Mouse (Mus musculus) lung, adult 2 months (tissue): ENCODE results near the gene Fam126a.

ENCODE experiments used
- CTCF ChIP-seq: fragments of 200-500 bp; IDR thresholded peaks from 2 replicates; pipeline ENCODE4 v1.5.1; 2011; ENCODE audit warnings: mild to moderate bottlenecking, low read length, control low read depth; ENCODE audit not compliant: insufficient read depth
- POLR2A ChIP-seq: fragments of 200-500 bp; IDR thresholded peaks from 2 replicates; pipeline ENCODE4 v1.6.1; 2011; ENCODE audit warnings: low read depth, mild to moderate bottlenecking, control low read depth, low read length, borderline replicate concordance; ENCODE audit errors: extremely low read depth

DNA sequence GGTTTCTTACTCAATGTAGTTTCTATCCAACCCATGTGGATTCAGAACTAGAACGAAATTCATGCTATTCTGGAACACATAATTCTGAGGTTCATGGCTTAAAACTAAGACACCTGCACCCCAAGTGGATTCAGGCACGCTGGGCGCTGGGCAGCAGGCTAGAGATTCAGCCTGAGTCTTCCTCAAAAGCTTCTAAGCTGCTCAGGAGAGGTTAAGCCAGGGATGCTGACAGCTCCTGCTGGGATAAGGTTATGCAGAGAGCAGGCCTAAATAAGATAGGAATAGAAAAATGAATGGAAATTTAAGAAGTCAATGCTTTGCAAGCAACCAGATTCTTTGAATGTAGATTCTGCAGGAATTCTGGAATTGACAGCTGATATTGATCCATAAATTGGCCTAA, 82.4 kb downstream of the Fam126a start:
- TF ChIP-seq CTCF (no peak), POLR2A (no peak)
